Mouse (Mus musculus) macrophage (primary cell): ENCODE measurements around the gene Alkbh6. TPM values are rescaled to one million over a fixed set of nuclear protein-coding genes. Genes with fewer than 3 reads are reported as not detected.

Experiments used
- H3K27ac ChIP-seq: fragments of 350-480 bp; formaldehyde crosslinking; 2 replicates; pipeline ENCODE4 v1.9.0; 2021
- H3K36me3 ChIP-seq: fragments of 350-480 bp; formaldehyde crosslinking; 2 replicates; pipeline ENCODE4 v1.9.0; 2021; ENCODE audit errors: inconsistent target
- H3K4me3 ChIP-seq: fragments of 350-480 bp; formaldehyde crosslinking; 2 replicates; pipeline ENCODE4 v1.9.0; 2021; ENCODE audit errors: inconsistent target
- H3K79me2 ChIP-seq: fragments of 350-480 bp; formaldehyde crosslinking; 2 replicates; pipeline ENCODE4 v1.9.0; 2021; ENCODE audit errors: inconsistent target
- WGBS: methylation state at CpG from one replicate; pipeline ENCODE4 v1.1.7; 2026; ENCODE audit warnings: inconsistent platforms; ENCODE audit not compliant: missing documents; 5-methylcytosine and 5-hydroxymethylcytosine counted together
- polyA plus RNA-seq: library from polyadenylated mRNA; stranded (reverse); fragments of 250-400 nt; gene quantifications from 3 replicates; pipeline ENCODE4 v1.2.4, GENCODE M21; 2018; ENCODE audit warnings: inconsistent platforms

The Alkbh6 gene
- polyA plus RNA-seq, 1 experiment from 2014 or later: 16.1 TPM

DNA sequence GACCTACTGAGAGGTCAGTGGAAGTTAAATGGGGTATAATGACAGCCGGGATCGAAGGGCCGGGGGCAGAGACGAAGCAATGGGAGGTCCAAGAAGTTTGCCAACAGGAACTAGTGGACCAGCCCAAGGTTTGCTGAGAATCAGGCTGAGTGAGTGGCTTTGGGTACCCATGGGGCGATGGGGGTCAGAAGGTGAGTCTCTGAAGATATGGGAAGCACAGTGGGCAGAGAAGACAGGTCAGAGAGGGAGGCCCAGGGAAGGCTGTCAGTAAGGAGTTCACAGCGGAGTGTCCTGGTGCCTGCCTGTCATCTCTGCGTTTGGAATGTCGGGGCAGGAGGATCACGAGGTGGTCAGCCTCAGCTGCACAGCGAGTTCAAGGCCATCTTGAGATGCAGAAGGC, 19.9 kb downstream of the Alkbh6 start:
- WGBS: 80% methylated on average over 10 of the region's 10 CpGs
- no peak overlapping the region for H3K27ac ChIP-seq
- H3K4me3 ChIP-seq: no peak overlapping the region
- H3K36me3 ChIP-seq: no peaks in the 10 kb centered on the region
- no peaks in the 10 kb centered on the region for H3K79me2 ChIP-seq

GRCm38 (mm10) chr7:30331887-30332286, 23.4 kb downstream of the Alkbh6 start:
- no peaks in the 10 kb centered on the region for H3K79me2 ChIP-seq
- H3K36me3 ChIP-seq: no peaks in the 10 kb centered on the region
- no peak overlapping the region for H3K27ac ChIP-seq
- WGBS: 11% methylated on average over 13 of the region's 13 CpGs
- H3K4me3 ChIP-seq: no peak overlapping the region

DNA sequence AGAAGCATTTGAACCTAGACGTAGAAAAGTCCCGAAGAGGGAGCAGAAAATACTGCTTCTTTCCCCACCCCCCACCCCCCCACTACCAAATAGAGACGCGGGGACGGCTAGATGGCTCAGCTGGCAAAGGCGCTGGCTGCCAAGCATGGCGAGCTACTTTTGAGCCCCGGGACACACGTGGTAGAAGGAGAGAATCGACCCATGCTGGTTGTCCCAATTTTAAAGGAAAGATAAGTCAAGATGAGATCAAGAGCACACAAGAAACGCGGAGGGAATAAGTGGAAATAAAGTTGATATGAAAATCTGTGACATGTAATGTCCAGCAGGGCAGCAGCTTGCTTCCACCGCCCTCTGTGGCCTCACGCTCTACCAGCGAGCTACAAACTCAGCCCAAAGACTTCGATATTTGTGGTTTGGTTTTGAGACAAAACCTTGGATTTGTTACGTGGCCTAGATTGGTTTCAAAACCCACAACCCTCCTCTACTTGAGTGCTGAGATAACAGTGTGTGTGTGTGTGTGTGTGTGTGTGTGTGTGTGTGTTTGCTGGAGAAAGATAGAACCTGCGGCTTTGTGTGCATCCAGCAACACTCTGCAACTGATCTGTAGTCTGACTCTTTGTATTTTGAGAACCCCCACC, 24.2 kb downstream of the Alkbh6 start:
- no peak overlapping the region for H3K4me3 ChIP-seq
- H3K36me3 ChIP-seq: no peaks in the 10 kb centered on the region
- 36% methylated on average over 12 of the region's 18 CpGs for WGBS
- H3K79me2 ChIP-seq: no peaks in the 10 kb centered on the region
- H3K27ac ChIP-seq: no peak overlapping the region

GRCm38 (mm10) chr7:30333436-30333835, 24.9 kb downstream of the Alkbh6 start:
- Histone ChIP-seq H3K4me3 (no peak overlapping the region), H3K36me3 (no peaks in the 10 kb centered on the region), H3K79me2 (no peaks in the 10 kb centered on the region), H3K27ac (no peak overlapping the region)
- WGBS: 7% methylated on average over 4 of the region's 4 CpGs

GRCm38 (mm10) chr7:30334563-30334962, 26.0 kb downstream of the Alkbh6 start:
- 83% methylated on average over 5 of the region's 5 CpGs for WGBS
- no peaks in the 10 kb centered on the region for H3K79me2 ChIP-seq
- H3K36me3 ChIP-seq: no peaks in the 10 kb centered on the region
- H3K4me3 ChIP-seq: no peak overlapping the region
- no peak overlapping the region for H3K27ac ChIP-seq

GRCm38 (mm10) chr7:30335688-30336087, 27.2 kb downstream of the Alkbh6 start:
- H3K4me3 ChIP-seq: no peak overlapping the region
- H3K79me2 ChIP-seq: no peaks in the 10 kb centered on the region
- WGBS: 89% methylated on average over 6 of the region's 6 CpGs
- H3K27ac ChIP-seq: no peak overlapping the region
- no peaks in the 10 kb centered on the region for H3K36me3 ChIP-seq

DNA sequence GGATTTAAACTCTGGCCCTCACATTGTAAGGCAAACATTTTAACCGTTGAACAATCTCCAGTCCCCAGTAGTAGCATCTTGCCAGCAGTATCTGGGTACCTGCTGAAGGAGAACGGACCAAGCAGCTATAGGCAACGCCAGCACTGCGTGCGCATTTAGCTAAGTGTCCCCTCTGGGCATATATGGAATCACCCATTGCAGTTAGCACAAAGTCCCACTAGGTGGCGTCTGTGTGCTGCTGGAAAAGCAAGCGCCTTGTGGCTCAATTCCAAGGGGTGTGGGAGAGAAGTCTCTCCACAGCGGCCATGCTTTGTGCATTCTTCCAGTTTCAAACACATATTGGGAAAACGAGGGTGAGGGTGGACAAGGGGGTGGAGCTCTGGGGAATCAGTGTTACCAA, 27.9 kb downstream of the Alkbh6 start:
- H3K79me2 ChIP-seq: no peaks in the 10 kb centered on the region
- 2% methylated on average over 9 of the region's 9 CpGs for WGBS
- no peak overlapping the region for H3K27ac ChIP-seq
- no peaks in the 10 kb centered on the region for H3K36me3 ChIP-seq
- H3K4me3 ChIP-seq: no peak overlapping the region

- Histone ChIP-seq H3K27ac (no peak overlapping the region), H3K79me2 (no peaks in the 10 kb centered on the region), H3K4me3 (no peak overlapping the region), H3K36me3 (no peaks in the 10 kb centered on the region)
- WGBS: 88% methylated on average over 5 of the region's 5 CpGs
Measured at GRCm38 (mm10) chr7:30339432-30340109, 31.1 kb downstream of the Alkbh6 start.

DNA sequence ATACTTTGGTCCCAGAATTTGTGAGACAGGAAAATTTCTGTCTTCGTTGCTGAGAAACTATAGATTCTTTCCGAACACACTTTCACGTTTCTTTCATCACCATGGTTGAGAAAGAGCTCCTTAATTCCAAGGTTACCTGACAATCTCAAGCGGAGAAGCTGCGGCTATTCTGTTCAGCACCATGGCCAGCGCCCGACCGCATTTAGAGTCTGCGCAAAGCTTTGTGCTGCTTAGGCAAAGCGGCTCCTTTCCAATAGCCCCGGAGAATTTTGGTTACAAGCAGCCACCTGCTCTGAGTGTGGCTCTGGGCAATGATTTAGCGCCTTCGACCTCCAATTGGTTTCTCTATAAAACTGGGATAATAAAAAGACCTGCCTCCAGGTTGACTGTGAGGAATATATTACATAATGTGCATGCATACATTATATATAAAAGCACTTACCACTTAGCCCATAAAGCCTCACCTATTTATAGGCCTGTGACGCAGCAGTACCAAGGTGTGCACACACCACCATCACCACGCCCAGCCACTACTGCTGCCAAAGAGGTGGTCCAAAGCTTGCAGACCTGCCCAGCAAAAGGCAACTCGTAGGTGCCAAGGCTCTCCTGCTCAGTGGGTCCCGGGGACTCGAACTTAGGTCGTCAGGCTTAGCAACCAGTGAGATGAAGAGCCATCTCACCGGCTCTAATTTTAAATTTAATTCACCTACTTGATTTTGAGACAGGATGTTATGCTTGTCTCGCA, 38.3 kb downstream of the Alkbh6 start:
- Histone ChIP-seq H3K4me3 (no peak overlapping the region), H3K36me3 (no peaks in the 10 kb centered on the region), H3K79me2 (no peaks in the 10 kb centered on the region), H3K27ac (no peak overlapping the region)
- WGBS: 30% methylated on average over 21 of the region's 21 CpGs

GRCm38 (mm10) chr7:30347828-30348227, 39.3 kb downstream of the Alkbh6 start:
- Histone ChIP-seq H3K36me3 (no peaks in the 10 kb centered on the region), H3K27ac (no peak overlapping the region), H3K79me2 (no peaks in the 10 kb centered on the region), H3K4me3 (no peak overlapping the region)
- WGBS: under 1% methylated on average over 30 of the region's 30 CpGs

DNA sequence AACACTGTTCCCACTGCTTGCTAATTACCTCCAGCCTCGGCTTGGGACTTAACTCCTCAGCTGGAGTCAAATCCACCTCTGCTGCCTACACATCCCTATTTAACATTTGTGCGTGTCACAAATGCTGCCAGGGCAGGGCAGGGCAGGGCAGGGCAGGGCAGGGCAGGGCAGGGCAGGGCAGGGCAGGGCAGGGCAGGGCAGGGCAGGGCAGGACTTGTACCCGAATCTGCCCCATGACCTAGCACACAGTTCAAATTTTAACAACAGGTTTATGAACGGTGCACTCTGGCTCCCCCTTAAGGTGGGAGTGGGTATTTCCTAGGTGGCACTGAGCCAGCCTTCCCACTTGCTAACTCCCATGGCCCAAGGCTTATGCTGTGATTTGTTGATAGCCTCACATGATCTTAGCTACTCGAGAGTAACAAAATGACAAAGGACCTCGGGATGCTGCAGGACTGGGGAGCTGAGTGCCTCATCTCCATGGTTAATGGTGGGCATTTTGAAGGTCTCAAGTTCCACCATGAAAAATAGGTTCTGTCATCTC, 44.8 kb downstream of the Alkbh6 start:
- H3K36me3 ChIP-seq: no peaks in the 10 kb centered on the region
- no peaks in the 10 kb centered on the region for H3K79me2 ChIP-seq
- H3K27ac ChIP-seq: no peak overlapping the region
- no peak overlapping the region for H3K4me3 ChIP-seq
- 12% methylated on average over 6 of the region's 6 CpGs for WGBS

DNA sequence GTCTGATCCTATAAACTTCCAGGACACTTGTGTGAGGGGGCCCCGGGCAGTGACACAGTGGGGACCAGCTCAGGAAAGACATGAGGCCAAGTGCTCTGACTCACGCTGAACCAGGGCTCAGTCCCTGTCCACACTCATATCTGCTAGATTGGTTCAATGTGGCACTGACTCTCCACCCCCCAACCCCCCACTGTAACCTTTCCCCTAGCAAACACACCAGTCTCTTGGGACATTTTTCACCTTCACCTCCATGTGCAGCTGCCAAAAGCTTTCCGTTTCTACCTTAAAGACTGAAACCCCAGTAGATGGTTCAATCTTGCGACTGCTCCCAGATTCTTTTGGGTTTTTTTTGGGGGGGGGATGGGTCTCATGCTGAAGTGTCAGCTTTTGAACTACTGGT, 45.5 kb downstream of the Alkbh6 start:
- Histone ChIP-seq H3K27ac (no peak overlapping the region), H3K36me3 (no peaks in the 10 kb centered on the region), H3K4me3 (no peak overlapping the region), H3K79me2 (no peaks in the 10 kb centered on the region)
- 75% methylated on average over 4 of the region's 4 CpGs for WGBS

DNA sequence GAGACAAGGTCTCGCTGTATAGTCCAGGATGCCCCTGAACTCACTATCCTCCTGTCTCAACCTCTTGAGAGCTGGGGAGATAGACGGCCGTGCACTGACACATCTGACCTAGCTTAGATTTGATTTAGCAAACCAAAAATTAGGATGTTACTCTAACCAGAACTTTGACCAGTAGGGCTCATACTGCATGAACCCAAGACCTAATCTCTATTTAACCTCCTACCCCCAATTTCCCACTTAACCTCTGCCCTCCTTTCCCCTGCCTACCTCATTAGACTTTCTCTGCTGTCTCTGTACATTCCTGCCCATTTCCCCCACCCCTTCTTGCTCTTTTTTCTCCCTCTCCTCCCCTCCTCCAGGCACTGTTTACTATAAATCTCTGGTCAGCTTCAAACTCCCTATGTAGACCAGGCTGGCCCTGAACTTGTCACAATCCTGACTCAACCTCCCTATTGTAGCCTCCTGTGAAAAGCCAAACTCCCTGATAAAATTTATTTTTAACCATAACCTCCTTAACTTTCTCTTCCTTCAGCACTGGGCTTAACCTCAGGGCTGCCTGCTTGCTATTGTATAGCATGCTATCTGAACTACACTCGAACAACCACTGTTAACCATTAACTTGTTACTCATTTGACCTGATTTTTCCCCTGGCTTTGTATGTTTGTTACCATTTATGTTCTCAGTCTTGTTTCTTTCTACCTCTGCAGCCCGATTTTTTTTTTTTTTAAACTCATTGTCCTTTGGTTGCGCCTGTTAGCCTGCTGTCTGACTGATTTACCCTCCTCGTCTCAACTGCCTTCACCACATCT, 50.1 kb downstream of the Alkbh6 start:
- no peak overlapping the region for H3K4me3 ChIP-seq
- H3K27ac ChIP-seq: no peak overlapping the region
- WGBS: 81% methylated on average over 7 of the region's 7 CpGs

DNA sequence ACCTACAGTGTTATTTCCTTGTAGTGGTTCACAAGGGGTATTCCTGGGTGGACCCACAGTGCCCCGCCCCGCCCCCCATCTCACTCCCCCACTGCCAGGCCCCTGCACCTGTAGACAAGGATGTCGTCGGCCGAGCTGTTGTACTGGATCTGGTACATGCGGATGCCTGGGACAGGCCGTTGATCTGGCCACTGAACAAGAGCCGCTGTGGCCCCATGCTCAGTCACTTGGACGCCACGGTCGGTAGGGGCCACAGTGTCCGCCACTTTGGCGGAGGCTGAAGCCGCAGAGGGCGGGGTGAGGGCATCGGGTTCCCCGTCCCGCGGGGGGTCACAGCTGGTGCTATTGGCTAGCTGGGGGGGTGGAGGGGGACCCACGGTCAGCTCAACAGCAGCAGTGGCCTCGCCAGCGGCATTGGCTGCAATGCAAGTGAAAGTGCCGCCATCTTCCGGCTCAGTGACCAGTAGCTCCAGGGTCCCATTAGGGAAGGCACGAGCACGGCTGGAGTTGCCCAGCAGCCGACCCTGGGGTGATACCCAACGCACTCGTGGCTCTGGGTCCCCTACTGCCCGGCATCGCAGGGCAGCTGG, 50.9 kb downstream of the Alkbh6 start:
- H3K79me2 ChIP-seq: no peaks in the 10 kb centered on the region
- no peak overlapping the region for H3K27ac ChIP-seq
- H3K4me3 ChIP-seq: no peak overlapping the region

More for the DNA sequence above, 50.1 kb downstream of the Alkbh6 start:
- H3K79me2 ChIP-seq: no peaks in the 10 kb centered on the region
- no peaks in the 10 kb centered on the region for H3K36me3 ChIP-seq

More for the DNA sequence above, 50.9 kb downstream of the Alkbh6 start:
- H3K36me3 ChIP-seq: no peaks in the 10 kb centered on the region
- 90% methylated on average over 31 of the region's 31 CpGs for WGBS
